Mouse (Mus musculus) left cerebral cortex, postnatal 25 days (tissue): ENCODE data around the gene Ets1. TPM values are rescaled to one million over a fixed set of nuclear protein-coding genes. Genes with fewer than 3 reads are reported as not detected.
A peak's percentile ranks its signal among the peaks of the same experiment; 100 is the strongest.

ENCODE experiments used
- DNase-seq, 2 experiments: peaks; one replicate each; pipeline ENCODE4 v3.0.0; 2022; ENCODE audit warnings: low spot score in 2 of 2, mixed read lengths in 1 of 2
- intact Hi-C: fragments of 180-260 bp; cut with DNase I; formaldehyde crosslinking; loops from one replicate; pipeline ENCODE4 v1.15.1; 2025
- total RNA-seq, 2 experiments: library from RNA; stranded (reverse); gene quantifications; 2 replicates each; pipeline ENCODE4 v1.2.3; 2021

The Ets1 gene
- total RNA-seq, 2 experiments from 2014 or later, result 11.2 to 12.9 TPM

GRCm38 (mm10) chr9:32614191-32614590 lies 21.8 kb upstream of the Ets1 start:
- intact Hi-C loops, result no loop called here
- no peak for DNase-seq

GRCm38 (mm10) chr9:32615461-32615860 lies 20.6 kb upstream of the Ets1 start:
- intact Hi-C loops, result no loop called here
- DNase-seq, result no peak

GRCm38 (mm10) chr9:32615986-32616385 lies 20.0 kb upstream of the Ets1 start:
- DNase-seq, result no peak
- intact Hi-C loops, result no loop called here

GRCm38 (mm10) chr9:32616516-32617429 lies 19.2 kb upstream of the Ets1 start:
- DNase-seq, result no peak
- intact Hi-C loops, result no loop called here

- no peak for DNase-seq
- intact Hi-C loops, result no loop called here
Measured at GRCm38 (mm10) chr9:32617430-32617768, 18.6 kb upstream of the Ets1 start.

GRCm38 (mm10) chr9:32618544-32619120 lies 17.4 kb upstream of the Ets1 start:
- DNase-seq, result no peak
- intact Hi-C loops, result no loop called here

GRCm38 (mm10) chr9:32619661-32620060 lies 16.4 kb upstream of the Ets1 start:
- DNase-seq, result peak in 1 of 2 experiments; percentile 61

GRCm38 (mm10) chr9:32620446-32620845 lies 15.6 kb upstream of the Ets1 start:
- intact Hi-C loops, result no loop called here
- DNase-seq, result no peak

More at GRCm38 (mm10) chr9:32619661-32620060, 16.4 kb upstream of the Ets1 start:
- intact Hi-C loops, result no loop called here

- no peak for DNase-seq
- intact Hi-C loops, result no loop called here
Measured at GRCm38 (mm10) chr9:32629385-32629981, 6.5 kb upstream of the Ets1 start.

- DNase-seq, result no peak
- intact Hi-C loops, result no loop called here
Measured at GRCm38 (mm10) chr9:32631341-32631740, 4.7 kb upstream of the Ets1 start.

- DNase-seq, result no peak
- intact Hi-C loops, result no loop called here
Measured at GRCm38 (mm10) chr9:32632237-32632636, 3.8 kb upstream of the Ets1 start.

GRCm38 (mm10) chr9:32644981-32645380 lies 9.0 kb downstream of the Ets1 start:
- intact Hi-C loops, result no loop called here

GRCm38 (mm10) chr9:32645475-32645874 lies 9.5 kb downstream of the Ets1 start:
- intact Hi-C loops, result no loop called here
- no peak for DNase-seq

More at GRCm38 (mm10) chr9:32644981-32645380, 9.0 kb downstream of the Ets1 start:
- no peak for DNase-seq

- no peak for DNase-seq
- intact Hi-C loops, result no loop called here
Measured at GRCm38 (mm10) chr9:32646539-32647258, 10.7 kb downstream of the Ets1 start.

- intact Hi-C loops, result no loop called here
- DNase-seq, result no peak
Measured at GRCm38 (mm10) chr9:32647506-32648250, 11.7 kb downstream of the Ets1 start.

- DNase-seq, result no peak
- intact Hi-C loops, result no loop called here
Measured at GRCm38 (mm10) chr9:32648286-32648685, 12.3 kb downstream of the Ets1 start.

- no peak for DNase-seq
- intact Hi-C loops, result no loop called here
Measured at GRCm38 (mm10) chr9:32650738-32651137, 14.7 kb downstream of the Ets1 start.

- intact Hi-C loops, result no loop called here
- no peak for DNase-seq
Measured at GRCm38 (mm10) chr9:32652112-32652511, 16.1 kb downstream of the Ets1 start.

GRCm38 (mm10) chr9:32654305-32654704 lies 18.3 kb downstream of the Ets1 start:
- no peak for DNase-seq

More at GRCm38 (mm10) chr9:32654305-32654704, 18.3 kb downstream of the Ets1 start:
- intact Hi-C loops, result no loop called here
